Mouse (Mus musculus) layer of hippocampus, adult 9-11 months (tissue): Measurements from ENCODE around the gene Il23r.

ENCODE experiments used
- DNase-seq: peaks from one replicate; pipeline ENCODE4 v3.0.0; 2022

Gene Il23r

DNA sequence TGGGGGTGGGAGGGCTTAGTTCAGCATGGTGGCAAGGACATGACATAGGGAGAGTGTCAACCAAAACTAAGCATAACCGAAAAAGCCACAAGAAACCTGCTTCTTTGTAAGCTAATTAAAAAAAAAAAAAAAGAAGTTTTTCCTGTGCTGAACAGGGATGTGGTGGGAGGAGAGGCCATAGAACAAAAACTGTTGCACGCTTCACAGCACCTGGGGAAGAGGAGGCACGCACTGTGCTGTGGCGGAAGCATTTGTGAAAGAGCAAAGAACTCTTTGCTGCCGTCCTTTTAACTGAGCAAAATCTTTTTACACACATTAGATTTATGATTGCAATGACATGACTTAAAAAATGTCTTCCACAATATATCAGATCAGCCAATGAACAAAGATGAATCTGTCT lies 69.9 kb downstream of the Il23r start:
- DNase-seq, result no peak

DNA sequence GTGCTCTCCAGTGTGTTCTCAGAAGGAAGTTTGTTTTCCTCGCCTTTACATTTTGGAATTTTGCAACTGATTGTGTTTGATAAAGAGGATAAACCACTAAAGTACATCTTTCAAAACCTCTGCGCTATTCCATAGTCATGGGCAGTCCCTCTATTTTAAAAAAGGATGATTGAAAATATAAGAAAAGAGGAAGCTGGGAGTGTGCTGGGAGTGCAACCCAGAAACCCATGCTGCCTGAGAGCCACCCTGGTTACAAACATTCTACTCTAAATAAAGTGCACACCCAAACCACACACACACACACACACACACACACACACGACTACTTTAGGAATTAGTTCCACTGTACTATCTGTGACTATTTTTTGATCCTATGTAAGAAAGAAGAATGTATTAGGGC lies 75.1 kb downstream of the Il23r start:
- DNase-seq, result no peak

DNA sequence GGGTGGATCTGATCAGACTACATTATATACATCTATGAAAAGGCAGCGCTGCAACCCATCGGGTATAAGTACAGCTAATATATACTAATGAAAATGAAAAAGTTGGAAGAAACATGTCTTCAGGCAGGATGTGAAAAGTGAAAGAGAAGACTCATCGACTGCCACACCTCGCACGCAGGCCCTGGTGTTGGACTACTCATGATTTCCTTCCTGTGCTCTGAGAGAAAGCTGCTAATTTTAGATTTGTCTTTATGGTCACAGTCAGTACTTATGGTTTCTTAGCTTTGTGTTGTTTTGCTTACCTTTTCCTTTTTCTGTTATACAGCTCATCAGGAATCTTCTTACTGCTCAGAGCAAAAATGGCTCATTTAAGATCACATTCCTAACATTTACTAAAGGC lies 76.4 kb downstream of the Il23r start:
- no peak for DNase-seq

DNA sequence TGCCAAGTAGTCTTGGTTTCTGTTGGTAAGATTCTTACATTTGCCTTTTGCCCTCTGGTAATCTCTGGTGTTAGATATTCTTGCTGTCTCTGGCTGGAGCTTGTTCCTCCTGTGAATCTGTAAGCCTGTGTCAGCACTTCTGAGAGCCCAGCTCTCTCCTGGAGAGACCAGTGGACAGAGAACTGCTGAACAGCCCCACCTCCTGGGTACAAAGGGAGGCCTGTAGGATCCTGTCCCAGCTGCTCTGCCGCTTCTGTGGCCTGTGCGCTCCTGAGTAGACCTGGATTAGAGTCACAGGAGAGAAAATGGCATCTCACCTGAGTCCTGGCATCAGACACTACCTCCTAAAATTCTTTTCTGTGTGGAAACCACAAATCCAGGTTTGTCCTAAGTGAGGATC lies 78.3 kb downstream of the Il23r start:
- DNase-seq, result no peak

DNA sequence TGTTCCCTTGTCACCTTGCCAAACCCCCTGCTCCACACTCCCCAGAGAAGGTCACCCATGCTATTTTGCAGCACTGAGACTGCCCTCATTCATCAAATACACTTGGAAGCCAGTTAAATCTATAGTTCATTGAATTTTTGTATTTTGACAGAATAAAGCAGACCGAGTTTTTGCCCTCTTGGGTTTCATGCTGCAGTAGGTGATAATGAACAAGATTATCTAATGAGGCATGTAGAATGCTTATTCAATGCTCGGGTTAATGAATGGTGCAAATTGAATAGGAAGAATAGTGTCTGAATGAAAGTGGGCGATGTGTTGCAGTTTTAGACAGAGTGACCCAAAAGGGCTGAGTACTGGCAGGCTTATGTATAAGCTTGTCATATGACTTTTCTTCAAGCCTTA lies 86.4 kb downstream of the Il23r start:
- DNase-seq, result no peak

DNA sequence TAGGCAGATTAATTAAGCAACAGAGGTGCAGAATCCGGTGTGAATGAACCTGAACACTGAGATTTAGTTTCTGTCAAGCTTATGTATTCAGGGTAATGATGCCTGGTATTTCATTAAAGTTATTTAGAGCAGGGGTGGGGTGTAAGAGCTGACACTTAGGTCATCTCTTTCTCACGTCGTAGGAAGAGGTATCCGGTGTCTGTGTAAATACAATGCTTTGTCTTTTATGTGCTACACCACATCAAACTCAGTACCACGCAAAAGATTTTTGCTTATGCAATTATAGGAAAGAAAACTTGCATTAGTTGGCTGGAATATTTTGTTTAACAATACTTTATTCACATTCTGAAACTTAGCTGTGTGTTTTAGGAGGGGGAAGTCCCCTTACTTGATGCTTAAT lies 92.1 kb downstream of the Il23r start:
- no peak for DNase-seq

DNA sequence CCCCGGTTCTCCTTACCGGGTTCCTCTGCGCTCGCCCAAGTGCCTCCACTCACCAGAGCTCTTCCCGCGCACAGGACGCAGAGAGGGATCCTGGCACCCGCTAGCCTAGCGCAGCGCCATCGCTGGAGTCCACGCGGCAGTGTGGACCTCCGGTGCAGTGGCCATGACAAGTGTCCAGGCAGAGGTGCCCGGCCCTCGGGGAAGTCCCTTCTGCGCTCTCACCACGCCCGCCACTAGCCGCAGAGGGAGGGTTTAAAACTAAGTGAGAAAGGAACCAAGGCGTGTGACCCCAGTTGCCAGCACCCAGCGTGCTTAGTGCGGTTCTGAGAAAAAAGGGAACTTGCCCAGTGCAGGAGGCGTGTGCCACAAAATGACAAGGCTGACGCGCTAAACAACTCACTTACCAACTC lies 115.7 kb downstream of the Il23r start, which contains the start of gene Il12rb2:
Il12rb2 (minus strand) TSS at position 207 of the 410 bp plus-strand sequence.
- peak; percentile 3 for DNase-seq
